Mouse (Mus musculus): Measurements from ENCODE around the gene Exosc1. TPM values are rescaled to one million over a fixed set of nuclear protein-coding genes. Genes with fewer than 3 reads are reported as not detected.

Gene Exosc1
- polyA plus RNA-seq, 1 experiment: 19.0 TPM

GRCm38 (mm10) chr19:41888191-41888590 is 45.0 kb downstream of the Exosc1 start:
- TF ChIP-seq CTCF (IDR thresholded peaks at IDR 0.05; ENCODE audit: low read depth, low read length) (no peak), POLR2A (IDR thresholded peaks at IDR 0.05; ENCODE audit: borderline replicate concordance, low read depth, low read length) (no peak)
- no peak overlapping the region for H3K4me3 ChIP-seq (ENCODE audit: insufficient read depth, low read length)
- H3K27ac ChIP-seq (ENCODE audit: insufficient read depth, low read depth, low read length): no peak overlapping the region
- H3K4me1 ChIP-seq (ENCODE audit: control insufficient read depth, insufficient read depth, low read length): no peaks in the 10 kb centered on the region

GRCm38 (mm10) chr19:41883882-41884281 is 49.3 kb downstream of the Exosc1 start:
- Histone ChIP-seq H3K4me1 (ENCODE audit: control insufficient read depth, insufficient read depth, low read length) (no peaks in the 10 kb centered on the region), H3K4me3 (ENCODE audit: insufficient read depth, low read length) (no peak overlapping the region), H3K27ac (ENCODE audit: insufficient read depth, low read depth, low read length) (no peak overlapping the region)
- TF ChIP-seq CTCF (IDR thresholded peaks at IDR 0.05; ENCODE audit: low read depth, low read length) (no peak), POLR2A (IDR thresholded peaks at IDR 0.05; ENCODE audit: borderline replicate concordance, low read depth, low read length) (no peak)

- no peak overlapping the region for H3K4me3 ChIP-seq (ENCODE audit: insufficient read depth, low read length)
- H3K4me1 ChIP-seq (ENCODE audit: control insufficient read depth, insufficient read depth, low read length): no peaks in the 10 kb centered on the region
- no peak overlapping the region for H3K27ac ChIP-seq (ENCODE audit: insufficient read depth, low read depth, low read length)
- TF ChIP-seq POLR2A (IDR thresholded peaks at IDR 0.05; ENCODE audit: borderline replicate concordance, low read depth, low read length) (no peak), CTCF (IDR thresholded peaks at IDR 0.05; ENCODE audit: low read depth, low read length) (no peak)
Observed at GRCm38 (mm10) chr19:41881842-41882241, 51.4 kb downstream of the Exosc1 start.

GRCm38 (mm10) chr19:41874356-41874755 is 58.9 kb downstream of the Exosc1 start:
- TF ChIP-seq POLR2A (IDR thresholded peaks at IDR 0.05; ENCODE audit: borderline replicate concordance, low read depth, low read length): no peak
- no peak for TF ChIP-seq CTCF (IDR thresholded peaks at IDR 0.05; ENCODE audit: low read depth, low read length)
- Histone ChIP-seq H3K4me3 (ENCODE audit: insufficient read depth, low read length) (no peak overlapping the region), H3K4me1 (ENCODE audit: control insufficient read depth, insufficient read depth, low read length) (no peaks in the 10 kb centered on the region), H3K27ac (ENCODE audit: insufficient read depth, low read depth, low read length) (no peak overlapping the region)

Other genes starting within 250 kb of the Exosc1 start
- 4.6 and 6.8 TPM in 2 replicates for gene Slit1, start 189.8 kb downstream of the Exosc1 start, polyA plus RNA-seq (2012; ENCODE audit: insufficient read depth, insufficient read length, missing spikeins)
- gene Arhgap19, start 131.4 kb downstream of the Exosc1 start, polyA plus RNA-seq (2012; ENCODE audit: insufficient read depth, insufficient read length, missing spikeins): 67.7 and 73.9 TPM in 2 replicates
- 6.3 and 7.7 TPM in 2 replicates for gene Frat1, start 103.5 kb downstream of the Exosc1 start, polyA plus RNA-seq (2012; ENCODE audit: insufficient read depth, insufficient read length, missing spikeins)
- gene Frat2, start 85.3 kb downstream of the Exosc1 start, polyA plus RNA-seq (2012; ENCODE audit: insufficient read depth, insufficient read length, missing spikeins): 4.4 and 4.5 TPM in 2 replicates
- 2.1 TPM in 2 replicates for gene Rrp12, start 37.2 kb downstream of the Exosc1 start, polyA plus RNA-seq (2012; ENCODE audit: insufficient read depth, insufficient read length, missing spikeins)
- gene Pgam1, start 21.5 kb downstream of the Exosc1 start, polyA plus RNA-seq (2012; ENCODE audit: insufficient read depth, insufficient read length, missing spikeins): 256 and 259 TPM in 2 replicates
- gene Zdhhc16, start 57 bp upstream of the Exosc1 start, polyA plus RNA-seq (2012; ENCODE audit: insufficient read depth, insufficient read length, missing spikeins): 43.9 and 44.3 TPM in 2 replicates
- gene Mms19, start 47.7 kb upstream of the Exosc1 start, polyA plus RNA-seq (2012; ENCODE audit: insufficient read depth, insufficient read length, missing spikeins): 43.7 and 57.0 TPM in 2 replicates
- gene Ubtd1, start 48.3 kb upstream of the Exosc1 start, polyA plus RNA-seq (2012; ENCODE audit: insufficient read depth, insufficient read length, missing spikeins): 44.1 and 46.7 TPM in 2 replicates
- gene Ankrd2, start 102.6 kb upstream of the Exosc1 start, polyA plus RNA-seq (2012; ENCODE audit: insufficient read depth, insufficient read length, missing spikeins): not detected in 2 replicates
- 1.9 and 2.3 TPM in 2 replicates for gene Hoga1, start 112.2 kb upstream of the Exosc1 start, polyA plus RNA-seq (2012; ENCODE audit: insufficient read depth, insufficient read length, missing spikeins)
- 0.54 TPM in 1 of 2 replicates, not detected in the other for gene 4933411K16Rik, start 118.8 kb upstream of the Exosc1 start, polyA plus RNA-seq (2012; ENCODE audit: insufficient read depth, insufficient read length, missing spikeins)
- gene Morn4, start 152.9 kb upstream of the Exosc1 start, polyA plus RNA-seq (2012; ENCODE audit: insufficient read depth, insufficient read length, missing spikeins): 1.3 and 1.4 TPM in 2 replicates
- 42.6 and 44.6 TPM in 2 replicates for gene Pi4k2a, start 157.0 kb upstream of the Exosc1 start, polyA plus RNA-seq (2012; ENCODE audit: insufficient read depth, insufficient read length, missing spikeins)
- 16.9 and 21.3 TPM in 2 replicates for gene Avpi1, start 195.6 kb upstream of the Exosc1 start, polyA plus RNA-seq (2012; ENCODE audit: insufficient read depth, insufficient read length, missing spikeins)
- gene Marveld1, start 214.0 kb upstream of the Exosc1 start, polyA plus RNA-seq (2012; ENCODE audit: insufficient read depth, insufficient read length, missing spikeins): 32.4 TPM in 2 replicates
- 30.7 and 32.3 TPM in 2 replicates for gene Zfyve27, start 230.5 kb upstream of the Exosc1 start, polyA plus RNA-seq (2012; ENCODE audit: insufficient read depth, insufficient read length, missing spikeins)